Mouse (Mus musculus): ENCODE measurements around the gene Neurl1a. TPM values are rescaled to one million over a fixed set of nuclear protein-coding genes. Genes with fewer than 3 reads are reported as not detected.

Neurl1a gene
- polyA plus RNA-seq, 1 experiment from 2014 or later = 2.6 TPM

DNA sequence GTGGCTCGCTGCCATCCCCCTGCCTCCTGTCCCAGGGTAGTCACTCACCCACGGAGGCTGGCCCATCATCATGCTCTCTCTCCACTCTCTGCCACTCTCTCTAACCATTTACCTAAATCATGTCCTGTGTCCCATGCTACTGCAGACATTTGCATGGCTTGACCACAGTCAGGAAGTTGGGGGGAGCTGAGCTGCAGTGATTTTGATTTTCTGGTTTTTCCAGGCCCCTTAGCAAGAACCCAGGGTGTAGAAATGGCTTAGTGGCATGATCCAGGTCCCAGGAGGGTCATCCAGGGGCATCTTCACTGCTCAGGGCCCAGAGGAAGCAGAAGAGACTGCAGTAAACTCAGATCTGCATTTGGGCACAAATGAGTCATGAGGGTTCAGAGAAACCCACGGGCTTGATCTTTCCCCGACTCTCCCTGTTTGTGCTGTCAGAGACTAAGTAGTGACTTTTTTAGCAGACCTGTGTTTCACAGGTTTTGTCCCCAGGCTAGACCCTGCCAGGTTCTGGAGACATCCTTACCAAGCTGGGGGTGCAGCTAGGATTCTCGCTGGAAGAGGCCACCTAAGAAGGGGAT is 30.3 kb upstream of the Neurl1a start:
- H3K4me2 ChIP-seq = no peak overlapping the region
- H3K9ac ChIP-seq = no peak overlapping the region
- H3K9me3 ChIP-seq (replicated peaks) = no peaks in the 10 kb centered on the region
- no peak overlapping the region for H3K27ac ChIP-seq
- no peak for ATAC-seq
- H3K4me3 ChIP-seq = no peak overlapping the region
- no peaks in the 10 kb centered on the region for H3K36me3 ChIP-seq
- 51% methylated on average over 5 of the region's 5 CpGs for WGBS (ENCODE audit: insufficient replicate concordance)
- no peaks in the 10 kb centered on the region for H3K4me1 ChIP-seq
- peaks cover 56% of the 10 kb centered on the region for H3K27me3 ChIP-seq (replicated peaks)

DNA sequence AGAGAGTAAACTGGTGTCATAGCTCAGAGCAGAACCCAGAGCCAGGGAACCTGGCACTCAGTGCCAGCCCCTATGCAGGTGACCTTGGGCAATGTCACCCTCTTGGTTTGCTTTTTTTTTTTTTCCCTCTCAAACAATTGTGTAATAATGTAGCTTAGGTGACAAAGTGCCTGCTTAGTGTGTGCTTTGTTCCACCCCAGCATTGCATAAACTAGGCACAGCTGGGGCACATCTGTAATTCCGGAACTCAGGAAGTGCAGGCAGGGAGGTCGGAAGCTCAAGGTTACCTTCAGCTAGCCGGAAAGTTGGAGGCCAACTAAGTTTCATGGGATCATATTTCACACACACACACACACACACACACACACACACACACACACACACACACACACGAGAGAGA is 28.8 kb upstream of the Neurl1a start:
- H3K4me1 ChIP-seq = no peaks in the 10 kb centered on the region
- 47% methylated on average over 4 of the region's 4 CpGs for WGBS (ENCODE audit: insufficient replicate concordance)
- peaks cover 49% of the 10 kb centered on the region for H3K27me3 ChIP-seq (replicated peaks)
- no peak overlapping the region for H3K27ac ChIP-seq
- H3K36me3 ChIP-seq = no peaks in the 10 kb centered on the region
- no peak for ATAC-seq
- no peak overlapping the region for H3K9ac ChIP-seq
- H3K4me2 ChIP-seq = no peak overlapping the region
- no peak overlapping the region for H3K4me3 ChIP-seq
- no peaks in the 10 kb centered on the region for H3K9me3 ChIP-seq (replicated peaks)

DNA sequence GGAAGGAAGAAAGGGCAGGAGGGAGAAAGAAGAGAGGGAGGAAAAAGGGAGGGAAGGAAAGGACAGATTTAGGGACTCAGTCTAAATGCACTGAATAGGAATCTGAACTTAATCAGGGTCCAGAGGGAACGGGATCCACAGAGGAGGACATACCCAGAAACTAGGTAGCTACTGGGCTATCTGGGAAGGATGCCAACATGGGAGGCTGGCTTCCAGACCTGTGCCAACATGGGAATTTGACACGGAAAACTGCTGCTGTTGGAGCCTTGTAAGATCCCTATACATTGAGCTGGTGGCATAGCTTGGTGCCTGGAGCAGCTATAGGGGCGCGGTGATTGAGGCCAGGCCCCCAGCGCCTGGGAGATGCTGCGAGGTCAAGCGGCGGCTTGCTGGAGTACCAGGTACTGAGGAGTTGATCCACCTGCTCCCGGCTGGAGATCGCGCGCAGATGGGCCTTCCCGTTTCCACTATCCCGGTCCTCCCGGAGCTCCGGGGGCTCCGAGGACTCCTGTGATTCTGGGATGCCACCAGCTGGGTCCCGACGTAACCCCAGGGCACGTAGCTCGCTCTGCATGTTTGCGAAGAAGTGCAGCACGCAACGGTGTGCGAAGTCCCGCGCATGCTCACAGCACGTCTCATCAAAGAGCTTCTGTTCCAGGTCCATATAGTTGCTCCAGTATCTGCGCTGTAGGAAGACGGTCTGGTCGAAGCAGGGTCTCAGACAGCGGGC is 27.1 kb upstream of the Neurl1a start:
- no peak for ATAC-seq
- Histone ChIP-seq H3K4me2 (peak overlapping the region; percentile 29), H3K4me3 (no peak overlapping the region), H3K27ac (no peak overlapping the region), H3K9ac (no peak overlapping the region), H3K9me3 (replicated peaks) (no peaks in the 10 kb centered on the region), H3K36me3 (no peaks in the 10 kb centered on the region), H3K27me3 (replicated peaks) (peaks cover 49% of the 10 kb centered on the region), H3K4me1 (no peaks in the 10 kb centered on the region)
- 24% methylated on average over 32 of the region's 32 CpGs for WGBS (ENCODE audit: insufficient replicate concordance)

DNA sequence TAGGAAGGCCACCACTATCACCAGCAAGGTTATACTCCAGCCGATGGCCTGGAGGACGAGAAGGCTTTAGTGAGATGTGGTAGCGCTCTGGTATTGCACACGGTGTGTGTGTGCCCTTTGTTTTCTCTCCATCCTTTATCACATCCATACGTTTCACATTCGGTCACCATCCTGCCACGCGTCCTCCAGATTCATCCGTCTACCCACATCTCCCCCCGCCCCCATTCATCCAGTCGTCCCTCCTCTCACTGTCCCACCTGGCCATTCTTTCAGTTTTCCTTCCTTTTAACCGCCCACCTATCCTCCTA is 26.6 kb upstream of the Neurl1a start:
- Histone ChIP-seq H3K27ac (no peak overlapping the region), H3K4me3 (no peak overlapping the region), H3K27me3 (replicated peaks) (peaks cover 49% of the 10 kb centered on the region), H3K36me3 (no peaks in the 10 kb centered on the region), H3K9ac (no peak overlapping the region), H3K4me1 (no peaks in the 10 kb centered on the region), H3K9me3 (replicated peaks) (no peaks in the 10 kb centered on the region), H3K4me2 (peak overlapping the region; percentile 29)
- 56% methylated on average over 12 of the region's 12 CpGs for WGBS (ENCODE audit: insufficient replicate concordance)
- no peak for ATAC-seq

- ATAC-seq = no peak
- H3K27ac ChIP-seq = no peak overlapping the region
- WGBS (ENCODE audit: insufficient replicate concordance) = 69% methylated on average over 7 of the region's 7 CpGs
- no peak overlapping the region for H3K4me2 ChIP-seq
- no peaks in the 10 kb centered on the region for H3K36me3 ChIP-seq
- H3K4me3 ChIP-seq = no peak overlapping the region
- no peak overlapping the region for H3K9ac ChIP-seq
- no peaks in the 10 kb centered on the region for H3K9me3 ChIP-seq (replicated peaks)
- H3K4me1 ChIP-seq = no peaks in the 10 kb centered on the region
- H3K27me3 ChIP-seq (replicated peaks) = peaks cover 41% of the 10 kb centered on the region
These were observed 24.9 kb upstream of the Neurl1a start for GRCm38 (mm10) chr19:47153767-47154166.

DNA sequence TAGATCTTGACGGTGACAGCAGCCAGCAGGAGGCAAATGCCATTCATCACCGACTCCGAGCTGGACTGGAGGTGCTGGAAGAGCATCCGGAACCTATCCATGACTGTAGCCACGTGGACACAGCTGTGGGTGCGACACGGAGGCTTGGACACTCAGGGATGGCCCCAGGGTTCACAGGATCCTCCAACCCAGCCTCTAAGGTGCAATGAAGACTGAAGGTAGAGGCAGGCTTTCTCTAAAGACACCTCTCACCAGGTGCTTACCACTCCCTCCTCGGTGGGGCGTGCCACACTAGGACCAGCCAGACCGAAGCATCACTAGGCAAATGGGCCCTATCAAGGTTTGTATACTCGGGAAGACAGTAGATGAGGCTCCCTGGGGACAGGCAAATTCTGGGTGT is 21.0 kb upstream of the Neurl1a start, which contains the start of gene Calhm3:
Gene Calhm3 (minus strand): TSS at position 101 of the 400 bp plus-strand sequence.
- Histone ChIP-seq H3K36me3 (no peaks in the 10 kb centered on the region), H3K27me3 (replicated peaks) (peaks cover 7% of the 10 kb centered on the region; the same call in 1 of the 2 replicates), H3K4me2 (no peak within 1 kb of the TSS), H3K9ac (no peak within 1 kb of the TSS), H3K9me3 (replicated peaks) (no peaks in the 10 kb centered on the region), H3K27ac (no peak within 1 kb of the TSS), H3K4me1 (no peaks in the 10 kb centered on the region), H3K4me3 (no peak within 1 kb of the TSS)
- ATAC-seq = no peak
- WGBS (ENCODE audit: insufficient replicate concordance) = 72% methylated on average over 11 of the region's 11 CpGs

DNA sequence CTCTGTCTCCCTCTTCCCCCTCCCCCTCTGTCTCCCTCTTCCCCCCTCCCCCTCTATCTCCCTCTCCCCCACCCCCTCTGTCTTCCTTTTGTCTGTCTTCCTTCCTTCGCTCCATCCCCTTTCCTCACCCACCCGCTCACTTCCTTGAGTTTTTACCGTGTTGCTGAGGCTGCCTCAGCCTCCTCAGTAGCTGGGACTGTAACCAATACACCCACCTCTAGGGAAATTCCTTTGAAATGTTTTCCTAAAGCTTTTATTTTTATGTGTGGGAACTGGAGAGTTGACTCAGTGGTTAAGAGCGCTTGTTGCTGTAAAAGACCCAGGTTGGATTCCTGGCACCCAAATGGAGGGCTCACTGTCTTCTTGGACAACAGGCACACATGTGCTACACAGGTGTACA is 17.0 kb upstream of the Neurl1a start:
- Histone ChIP-seq H3K9me3 (replicated peaks) (no peaks in the 10 kb centered on the region), H3K9ac (no peak overlapping the region), H3K36me3 (no peaks in the 10 kb centered on the region), H3K27ac (no peak overlapping the region), H3K4me1 (no peaks in the 10 kb centered on the region), H3K4me2 (no peak overlapping the region), H3K4me3 (no peak overlapping the region), H3K27me3 (replicated peaks) (peaks cover 6% of the 10 kb centered on the region; the same call in 1 of the 2 replicates)
- ATAC-seq = no peak
- 56% methylated on average over 4 of the region's 4 CpGs for WGBS (ENCODE audit: insufficient replicate concordance)

DNA sequence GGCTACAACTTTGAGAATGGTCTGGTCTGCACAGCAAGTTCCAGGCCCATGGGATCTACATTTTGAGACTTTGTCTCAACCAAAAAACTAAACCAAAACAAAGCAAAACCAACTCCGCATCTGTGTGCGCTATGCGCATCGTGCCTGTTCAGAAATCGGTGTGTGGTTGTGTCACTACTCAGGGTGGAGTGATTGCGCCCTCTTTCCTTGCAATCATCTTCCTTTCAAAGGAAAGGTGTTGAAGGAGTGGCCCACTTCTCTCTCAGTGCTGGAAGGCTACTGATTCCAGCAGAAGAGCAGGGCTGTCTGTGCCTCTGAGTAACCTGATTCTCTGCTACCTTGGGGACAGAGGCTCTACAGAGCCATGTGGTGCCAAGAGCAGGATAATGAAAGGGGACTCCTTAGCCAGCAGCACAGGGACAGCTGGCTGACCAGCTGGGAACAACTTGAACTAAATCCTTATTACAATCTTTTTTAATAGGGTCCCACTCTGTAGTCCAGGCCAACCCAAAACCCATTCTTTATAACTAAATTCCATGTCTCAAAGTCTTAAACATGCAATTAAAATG is 15.4 kb upstream of the Neurl1a start:
- Histone ChIP-seq H3K36me3 (no peaks in the 10 kb centered on the region), H3K9ac (no peak overlapping the region), H3K27ac (no peak overlapping the region), H3K4me2 (no peak overlapping the region), H3K27me3 (replicated peaks) (peaks cover 12% of the 10 kb centered on the region; the same call in 1 of the 2 replicates), H3K4me3 (no peak overlapping the region), H3K9me3 (replicated peaks) (no peaks in the 10 kb centered on the region), H3K4me1 (0 out of 2 replicates have a peak, but pooled peaks cover 2% of the 10 kb centered on the region)
- no peak for ATAC-seq
- 81% methylated on average over 6 of the region's 6 CpGs for WGBS (ENCODE audit: insufficient replicate concordance)

DNA sequence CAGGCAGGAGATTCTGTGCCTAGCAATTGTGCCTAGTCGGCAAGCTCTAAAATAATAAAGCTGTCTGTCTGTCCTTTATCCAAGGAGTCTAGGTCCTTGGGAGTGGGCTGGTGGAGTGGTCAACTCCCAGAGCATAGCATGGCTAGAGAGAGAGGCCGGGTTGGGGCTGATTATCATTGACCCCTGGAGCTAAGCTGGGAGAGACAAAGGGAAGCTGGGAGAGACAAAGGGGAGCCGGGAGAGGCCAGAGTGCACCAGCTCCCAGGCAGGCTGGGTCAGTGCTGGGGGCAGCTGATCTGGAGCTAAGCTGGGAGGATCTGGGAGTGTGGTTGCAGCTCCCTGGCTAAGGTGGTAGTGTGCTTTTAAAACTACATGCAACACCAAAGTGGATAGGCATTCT is 11.9 kb upstream of the Neurl1a start:
- Histone ChIP-seq H3K9ac (no peak overlapping the region), H3K4me3 (no peak overlapping the region), H3K27ac (no peak overlapping the region), H3K4me2 (no peak overlapping the region), H3K36me3 (no peaks in the 10 kb centered on the region), H3K4me1 (peaks cover 9% of the 10 kb centered on the region), H3K9me3 (replicated peaks) (no peaks in the 10 kb centered on the region), H3K27me3 (replicated peaks) (0 out of 2 replicates have a peak, but pooled peaks cover 16% of the 10 kb centered on the region)
- no peak for ATAC-seq
- WGBS (ENCODE audit: insufficient replicate concordance) = 46% methylated on average over 3 of the region's 3 CpGs

DNA sequence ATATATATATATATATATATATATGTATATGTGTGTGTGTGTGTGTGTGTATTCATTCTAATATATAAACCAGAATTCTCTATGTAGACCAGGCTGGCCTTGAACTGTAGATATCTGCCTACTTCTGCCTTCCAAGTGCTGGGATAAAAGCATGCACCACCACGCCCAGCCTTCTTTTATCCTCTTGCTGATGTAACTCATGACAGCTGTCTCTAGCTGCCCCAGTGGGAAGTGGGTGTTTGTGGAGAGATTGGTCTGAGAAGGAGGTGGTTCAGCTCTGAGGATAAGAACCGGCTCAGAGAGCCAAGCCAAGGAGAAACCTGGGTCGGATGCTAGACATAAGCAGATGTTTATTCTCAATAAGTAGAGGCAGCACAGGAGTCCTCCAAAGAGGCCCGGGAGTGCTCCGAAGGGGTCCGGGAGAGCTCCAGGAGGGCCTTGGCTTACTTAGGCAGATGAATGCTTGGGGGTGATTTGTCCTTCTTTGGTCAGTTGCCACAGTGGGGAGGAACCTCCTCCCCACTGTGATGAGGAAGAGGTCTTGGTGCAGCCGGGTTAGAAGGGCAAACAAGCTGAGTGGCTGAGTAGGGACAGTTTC is 10.9 kb upstream of the Neurl1a start:
- peaks cover 9% of the 10 kb centered on the region for H3K4me1 ChIP-seq
- H3K27ac ChIP-seq = no peak overlapping the region
- H3K27me3 ChIP-seq (replicated peaks) = 0 out of 2 replicates have a peak, but pooled peaks cover 16% of the 10 kb centered on the region
- H3K9ac ChIP-seq = no peak overlapping the region
- H3K36me3 ChIP-seq = no peaks in the 10 kb centered on the region
- no peak overlapping the region for H3K4me3 ChIP-seq
- WGBS (ENCODE audit: insufficient replicate concordance) = 60% methylated on average over 7 of the region's 7 CpGs
- no peak for ATAC-seq
- H3K4me2 ChIP-seq = peak overlapping the region; percentile 63
- H3K9me3 ChIP-seq (replicated peaks) = no peaks in the 10 kb centered on the region

- 4% methylated on average over 13 of the region's 13 CpGs for WGBS (ENCODE audit: insufficient replicate concordance)
- peaks cover 9% of the 10 kb centered on the region for H3K4me1 ChIP-seq
These were observed 10.4 kb upstream of the Neurl1a start for GRCm38 (mm10) chr19:47168223-47168622.

GRCm38 (mm10) chr19:47168793-47169412 is 9.7 kb upstream of the Neurl1a start:
- Histone ChIP-seq H3K27me3 (replicated peaks) (peaks cover 26% of the 10 kb centered on the region; the same call in 1 of the 2 replicates), H3K36me3 (no peaks in the 10 kb centered on the region), H3K9me3 (replicated peaks) (no peaks in the 10 kb centered on the region), H3K4me2 (peak overlapping the region; percentile 63), H3K4me1 (peaks cover 9% of the 10 kb centered on the region), H3K4me3 (peak overlapping the region; percentile 32), H3K27ac (no peak overlapping the region), H3K9ac (no peak overlapping the region)
- ATAC-seq = peak; percentile 47; the same call in 1 of the 2 replicates
- 15% methylated on average over 11 of the region's 11 CpGs for WGBS (ENCODE audit: insufficient replicate concordance)

More at GRCm38 (mm10) chr19:47168223-47168622, 10.4 kb upstream of the Neurl1a start:
- Histone ChIP-seq H3K9ac (no peak overlapping the region), H3K36me3 (no peaks in the 10 kb centered on the region), H3K4me3 (peak overlapping the region; percentile 32), H3K27me3 (replicated peaks) (peaks cover 19% of the 10 kb centered on the region; the same call in 1 of the 2 replicates), H3K4me2 (peak overlapping the region; percentile 63), H3K9me3 (replicated peaks) (no peaks in the 10 kb centered on the region), H3K27ac (no peak overlapping the region)
- no peak for ATAC-seq
